23 mouse cellular contexts compared by ENCODE assay signal in genomic region chr17:34370563-34370962, GRCm38 (mm10). TPM values are rescaled to one million over a fixed set of nuclear protein-coding genes. Genes with fewer than 3 reads are reported as not detected.
"Had no signal": no experiment of that assay in that cellular context is flagged by ENCODE, and none has a peak within 500 bp of the region (broad histone marks: within the 10 kb centered on the region; RNA-seq: fewer than 3 reads in every experiment).

No protein-coding gene starts in this region.

- H3K9ac ChIP-seq: neural tube, embryonic 12.5 days; neural tube, embryonic 13.5 days; neural tube, embryonic 15.5 days; stomach, embryonic 15.5 days had no signal

- H3K36me3 ChIP-seq: neural tube, embryonic 12.5 days; neural tube, embryonic 13.5 days; neural tube, embryonic 15.5 days; stomach, embryonic 15.5 days had no signal

- H3K4me3 ChIP-seq: neural tube, embryonic 12.5 days; neural tube, embryonic 13.5 days; neural tube, embryonic 15.5 days; stomach, embryonic 15.5 days had no signal

- H3K27ac ChIP-seq: neural tube, embryonic 12.5 days; neural tube, embryonic 13.5 days; neural tube, embryonic 15.5 days; stomach, embryonic 15.5 days; stomach, postnatal 0 days had no signal

- H3K4me2 ChIP-seq: neural tube, embryonic 12.5 days; neural tube, embryonic 13.5 days; neural tube, embryonic 15.5 days; stomach, embryonic 15.5 days had no signal

- H3K27me3 ChIP-seq: neural tube, embryonic 12.5 days; neural tube, embryonic 13.5 days; neural tube, embryonic 15.5 days; stomach, embryonic 15.5 days had no signal

- H3K4me1 ChIP-seq: neural tube, embryonic 12.5 days; neural tube, embryonic 13.5 days; neural tube, embryonic 15.5 days; stomach, embryonic 15.5 days had no signal

- DNase-seq: retina, postnatal 1 day; right cerebral cortex, adult 18-20 months; right cerebral cortex, postnatal 14 days; right cerebral cortex, postnatal 25 days; right cerebral cortex, postnatal 4 days; spleen, adult 18-20 months; thymus, adult 18-20 months; thymus, adult 2 months; thymus, postnatal 14 days; thymus, postnatal 25 days; thymus, postnatal 36 days; thymus, postnatal 4 days had no signal

- H3K9me3 ChIP-seq: neural tube, embryonic 12.5 days; neural tube, embryonic 13.5 days; neural tube, embryonic 15.5 days; stomach, embryonic 15.5 days had no signal

RNA-seq across cellular contexts. Expression of gene Btnl1, which starts 6.4 kb away (rescaled TPM):
- polyA plus RNA-seq: neural tube, embryonic 11.5 days; neural tube, embryonic 12.5 days; neural tube, embryonic 13.5 days; neural tube, embryonic 14.5 days; neural tube, embryonic 15.5 days; stomach, embryonic 14.5 days; urinary bladder, adult 2 months had no signal

RNA-seq across cellular contexts. Expression of gene Btnl2, which starts 15.9 kb away (rescaled TPM):
- polyA plus RNA-seq: neural tube, embryonic 11.5 days; neural tube, embryonic 12.5 days; neural tube, embryonic 13.5 days; neural tube, embryonic 14.5 days; neural tube, embryonic 15.5 days had no signal

RNA-seq across cellular contexts. Expression of gene H2-Eb2, which starts 45.1 kb away (rescaled TPM):
- polyA plus RNA-seq: neural tube, embryonic 11.5 days; neural tube, embryonic 12.5 days; stomach, embryonic 14.5 days; stomach, embryonic 15.5 days; stomach, embryonic 16.5 days; stomach, postnatal 0 days; testis, adult 2 months had no signal
